ENCODE assay signal across 11 mouse cellular contexts in genomic region chr17:9308507-9308906, GRCm38 (mm10).
"Had no signal": no experiment of that assay in that cellular context is flagged by ENCODE, and none has a peak within 500 bp of the region (broad histone marks: within the 10 kb centered on the region; RNA-seq: fewer than 3 reads in every experiment).

No protein-coding gene starts in this region.

- H3K4me3 ChIP-seq: kidney, embryonic 15.5 days; limb, embryonic 15.5 days; liver, embryonic 12.5 days; neural tube, embryonic 12.5 days had no signal

- H3K27ac ChIP-seq: kidney, embryonic 15.5 days; limb, embryonic 15.5 days; liver, embryonic 12.5 days; neural tube, embryonic 12.5 days had no signal

- H3K9ac ChIP-seq: kidney, embryonic 15.5 days; limb, embryonic 15.5 days; liver, embryonic 12.5 days; lung, embryonic 14.5 days; neural tube, embryonic 12.5 days had no signal

- ATAC-seq: liver, embryonic 12.5 days had no signal

- H3K27me3 ChIP-seq: kidney, embryonic 15.5 days; limb, embryonic 15.5 days; liver, embryonic 12.5 days; neural tube, embryonic 12.5 days had no signal

- H3K36me3 ChIP-seq: kidney, embryonic 15.5 days; limb, embryonic 15.5 days; liver, embryonic 12.5 days; neural tube, embryonic 12.5 days had no signal

- H3K4me2 ChIP-seq: kidney, embryonic 15.5 days; limb, embryonic 15.5 days; liver, embryonic 12.5 days; lung, embryonic 14.5 days; midbrain, embryonic 11.5 days; neural tube, embryonic 12.5 days had no signal

- DNase-seq: kidney, postnatal 14 days; lung, embryonic 14.5 days; lung, postnatal 10 days; lung, postnatal 4 days; right cerebral cortex, postnatal 14 days; thymus, postnatal 36 days had no signal

- H3K9me3 ChIP-seq: kidney, embryonic 15.5 days; limb, embryonic 15.5 days; liver, embryonic 12.5 days; neural tube, embryonic 12.5 days had no signal

- H3K4me1 ChIP-seq: kidney, embryonic 15.5 days; limb, embryonic 15.5 days; liver, embryonic 12.5 days; neural tube, embryonic 12.5 days had no signal
